Mouse (Mus musculus) neural tube, embryonic 15.5 days (tissue): Measurements from ENCODE around the gene Usp20. TPM values are rescaled to one million over a fixed set of nuclear protein-coding genes. Genes with fewer than 3 reads are reported as not detected.

ENCODE experiments used
- ATAC-seq: fragments of 200-750 bp; cut with Nextera tagmentation; 2 replicates; pipeline ENCODE4 v1.8.0; 2017; ENCODE audit warnings: mild to moderate bottlenecking, moderate TSS enrichment, moderate library complexity; ENCODE audit not compliant: low FRiP score
- H3K27ac ChIP-seq: fragments of 300-500 bp; sonication (generic); replicated peaks from 2 replicates; pipeline ENCODE4 v1.5.1; 2015; ENCODE audit warnings: mild to moderate bottlenecking, inconsistent platforms
- H3K27me3 ChIP-seq: fragments of 300-500 bp; sonication (generic); replicated peaks from 2 replicates; pipeline ENCODE4 v1.6.1; 2015; ENCODE audit warnings: inconsistent platforms
- H3K36me3 ChIP-seq: fragments of 300-500 bp; sonication (generic); 2 replicates; pipeline ENCODE4 v1.6.1; 2015; ENCODE audit warnings: inconsistent platforms
- H3K4me1 ChIP-seq: fragments of 300-500 bp; sonication (generic); 2 replicates; pipeline ENCODE4 v1.6.1; 2015; ENCODE audit warnings: inconsistent platforms
- H3K4me2 ChIP-seq: fragments of 300-500 bp; sonication (generic); 2 replicates; pipeline ENCODE4 v1.6.1; 2015; ENCODE audit warnings: inconsistent platforms, mild to moderate bottlenecking, moderate library complexity
- H3K4me3 ChIP-seq: fragments of 300-500 bp; sonication (generic); replicated peaks from 2 replicates; pipeline ENCODE4 v1.5.1; 2015; ENCODE audit warnings: mild to moderate bottlenecking, inconsistent platforms
- H3K9ac ChIP-seq: fragments of 300-500 bp; sonication (generic); replicated peaks from 2 replicates; pipeline ENCODE4 v1.6.1; 2015; ENCODE audit warnings: mild to moderate bottlenecking, inconsistent platforms
- H3K9me3 ChIP-seq: fragments of 300-500 bp; sonication (generic); replicated peaks from 2 replicates; pipeline ENCODE4 v1.6.1; 2016; ENCODE audit warnings: inconsistent platforms
- WGBS: fragments of 180-500 bp; shearing (Covaris S2); methylation state at CpG from one replicate; pipeline ENCODE4 v1.1.7; 2015; ENCODE audit warnings: mixed read lengths; 5-methylcytosine and 5-hydroxymethylcytosine counted together
- polyA plus RNA-seq: library from polyadenylated mRNA; unstranded; fragments of >200 nt; fragmentation: Nextera tagmentation; extraction: Ambion mirVana; gene quantifications from 2 replicates; pipeline ENCODE4 v1.2.1, GENCODE M21; 2015

Usp20 gene
- polyA plus RNA-seq, 1 experiment from 2014 or later: 49.7 TPM

DNA sequence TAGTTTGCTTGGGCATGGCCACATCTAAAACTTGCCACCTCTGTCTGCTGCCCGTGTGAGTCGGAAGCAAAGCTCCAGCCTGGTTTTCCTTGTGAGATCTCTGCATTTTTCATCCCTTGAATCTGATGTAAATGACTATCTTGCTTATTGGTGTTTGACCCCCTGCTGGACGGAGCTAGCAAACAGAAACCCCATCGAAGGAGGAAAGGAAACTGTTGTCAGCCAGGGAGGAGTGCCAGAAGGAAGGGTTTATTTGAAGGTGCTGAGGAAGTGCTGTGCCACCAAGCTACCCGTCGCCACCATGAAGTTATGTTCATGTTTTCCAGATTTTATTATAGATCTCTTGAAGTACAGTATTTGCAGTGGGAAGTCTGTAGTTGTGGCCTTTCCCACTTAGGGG, 27.3 kb upstream of the Usp20 start:
- Histone ChIP-seq H3K9me3 (no peaks in the 10 kb centered on the region), H3K4me2 (peak overlapping the region; percentile 77), H3K9ac (peak overlapping the region; percentile 85; the same call in 1 of the 2 replicates), H3K4me1 (peaks cover 41% of the 10 kb centered on the region), H3K4me3 (0 out of 2 replicates have a peak overlapping the region, but pooled peaks have one; percentile 74), H3K27me3 (0 out of 2 replicates have a peak, but pooled peaks cover 3% of the 10 kb centered on the region), H3K36me3 (peaks cover 48% of the 10 kb centered on the region), H3K27ac (no peak overlapping the region)
- ATAC-seq: no peak
- 81% methylated on average over 6 of the region's 6 CpGs for WGBS

DNA sequence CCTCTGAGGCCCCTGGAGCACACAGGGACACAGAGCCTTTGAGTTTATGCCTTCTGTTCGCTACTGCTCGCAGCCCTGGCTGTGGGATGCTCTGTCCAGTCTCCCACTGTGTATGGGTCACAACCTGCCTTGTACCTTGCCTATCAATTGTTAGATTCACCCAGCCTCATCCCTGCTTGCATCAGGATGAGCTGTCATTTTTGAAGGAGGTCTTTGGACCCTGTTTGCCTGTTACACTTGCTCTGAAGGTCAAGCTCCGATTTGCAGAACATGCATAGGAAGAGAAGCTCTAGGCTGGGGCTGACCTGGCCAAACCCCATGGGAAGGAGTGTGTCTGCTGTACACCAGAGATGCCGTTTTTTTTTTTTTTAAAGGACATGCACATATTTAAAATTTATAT, 24.6 kb upstream of the Usp20 start:
- Histone ChIP-seq H3K27me3 (no peaks in the 10 kb centered on the region), H3K36me3 (peaks cover 75% of the 10 kb centered on the region), H3K9ac (no peak overlapping the region), H3K4me1 (peaks cover 37% of the 10 kb centered on the region), H3K9me3 (no peaks in the 10 kb centered on the region), H3K4me3 (no peak overlapping the region), H3K4me2 (no peak overlapping the region), H3K27ac (no peak overlapping the region)
- 90% methylated on average over 4 of the region's 4 CpGs for WGBS
- no peak for ATAC-seq

DNA sequence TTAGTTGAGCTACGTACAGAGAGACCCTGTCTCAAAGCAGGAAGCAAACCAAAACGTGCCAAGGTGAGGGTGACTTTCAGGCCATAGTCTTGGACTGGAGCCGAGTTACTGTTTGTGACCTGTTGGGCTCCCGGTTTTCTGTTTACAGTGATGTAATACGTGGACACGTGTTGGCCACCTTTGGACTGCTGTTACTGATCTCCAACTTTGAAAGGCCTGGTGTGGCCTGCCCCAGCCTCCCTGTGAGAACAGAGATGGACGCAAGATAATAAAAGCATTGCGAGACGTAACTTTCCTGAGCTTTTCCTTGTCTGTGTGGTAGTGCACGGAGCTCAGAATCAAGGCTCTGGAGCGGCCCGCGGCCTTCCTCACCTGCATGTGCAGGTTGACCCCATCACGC, 23.4 kb upstream of the Usp20 start:
- H3K4me2 ChIP-seq: no peak overlapping the region
- no peak for ATAC-seq
- no peak overlapping the region for H3K27ac ChIP-seq
- peaks cover 87% of the 10 kb centered on the region for H3K36me3 ChIP-seq
- H3K9me3 ChIP-seq: no peaks in the 10 kb centered on the region
- peaks cover 32% of the 10 kb centered on the region for H3K4me1 ChIP-seq
- H3K27me3 ChIP-seq: no peaks in the 10 kb centered on the region
- H3K4me3 ChIP-seq: no peak overlapping the region
- no peak overlapping the region for H3K9ac ChIP-seq
- 93% methylated on average over 14 of the region's 14 CpGs for WGBS

DNA sequence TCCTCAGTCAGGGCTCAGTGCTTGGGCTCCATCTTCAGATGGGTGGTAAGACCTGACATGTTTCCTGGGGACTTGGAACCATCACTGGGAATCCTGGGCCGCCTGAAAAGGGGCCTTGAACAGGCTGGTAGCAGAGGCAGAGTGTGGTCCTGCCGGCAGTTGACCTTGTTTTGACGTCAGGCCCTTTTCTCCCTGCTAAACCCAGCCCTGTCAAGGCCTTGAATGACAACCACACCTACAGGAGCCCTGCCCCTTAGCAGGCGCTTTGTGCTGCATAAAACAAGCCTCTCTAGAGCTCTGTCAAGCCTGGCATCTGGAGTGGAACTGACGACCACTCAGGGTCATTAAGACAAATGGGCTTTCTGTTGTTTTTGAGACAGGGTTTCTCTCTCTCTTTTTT, 22.2 kb upstream of the Usp20 start:
- Histone ChIP-seq H3K4me2 (no peak overlapping the region), H3K9ac (no peak overlapping the region), H3K4me3 (no peak overlapping the region), H3K27ac (no peak overlapping the region), H3K4me1 (peaks cover 25% of the 10 kb centered on the region), H3K36me3 (peaks cover 99% of the 10 kb centered on the region), H3K9me3 (no peaks in the 10 kb centered on the region), H3K27me3 (no peaks in the 10 kb centered on the region)
- 46% methylated on average over 5 of the region's 5 CpGs for WGBS
- ATAC-seq: no peak

DNA sequence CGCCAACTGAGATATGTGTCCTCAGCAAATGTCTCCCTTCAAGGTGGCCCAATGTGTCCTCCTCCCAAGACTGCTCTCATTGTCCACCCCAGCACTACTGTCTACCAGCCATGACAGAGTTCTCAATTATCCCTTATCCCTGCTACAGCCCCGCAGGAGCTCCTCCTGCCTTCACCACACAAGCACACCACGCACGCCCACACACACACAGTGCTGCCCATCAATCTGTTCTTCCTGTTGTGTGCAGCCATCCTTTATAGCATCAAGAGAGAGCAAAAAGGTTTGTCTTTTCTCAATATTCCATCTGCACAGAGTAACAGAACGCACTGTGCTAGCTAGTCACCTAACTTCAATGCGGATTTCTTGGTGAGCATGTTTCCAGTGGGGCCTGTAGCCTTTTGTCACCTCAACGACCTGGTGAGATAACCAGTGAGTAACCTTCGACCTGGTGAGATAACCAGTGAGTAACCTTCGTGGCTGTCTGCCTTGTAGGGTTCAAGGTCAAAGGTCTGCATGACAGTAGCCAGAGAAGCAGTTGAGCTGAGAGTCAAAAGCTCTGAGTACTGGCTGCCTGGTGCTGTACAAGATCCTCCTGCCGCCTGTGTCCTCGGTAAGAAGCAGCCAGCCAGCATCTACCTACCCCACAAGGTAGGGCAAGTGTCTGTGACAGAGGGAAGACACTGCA, 19.4 kb upstream of the Usp20 start:
- ATAC-seq: no peak
- H3K4me2 ChIP-seq: no peak overlapping the region
- H3K9ac ChIP-seq: no peak overlapping the region
- WGBS: 89% methylated on average over 11 of the region's 11 CpGs
- H3K36me3 ChIP-seq: peaks cover 80% of the 10 kb centered on the region
- no peak overlapping the region for H3K4me3 ChIP-seq
- peaks cover 29% of the 10 kb centered on the region for H3K4me1 ChIP-seq
- no peaks in the 10 kb centered on the region for H3K9me3 ChIP-seq
- no peaks in the 10 kb centered on the region for H3K27me3 ChIP-seq
- H3K27ac ChIP-seq: no peak overlapping the region

DNA sequence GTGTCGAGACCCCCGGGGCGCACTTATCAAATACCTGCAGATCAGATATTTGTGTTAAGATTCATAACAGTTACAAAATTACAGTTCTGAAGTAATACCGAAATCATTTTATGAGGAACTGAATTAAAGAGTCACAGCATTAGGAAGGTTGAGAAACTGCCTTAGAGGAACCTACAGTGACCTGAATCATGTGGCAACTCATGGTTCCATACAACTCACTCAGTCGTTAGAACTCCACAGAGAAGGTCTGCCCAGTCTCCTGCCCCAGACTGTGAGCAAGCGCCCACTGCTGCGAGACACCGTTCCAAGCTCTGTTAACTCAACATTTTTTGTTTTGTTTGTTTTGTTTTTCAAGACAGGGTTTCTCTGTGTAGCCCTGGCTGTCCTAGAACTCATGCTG, 16.5 kb upstream of the Usp20 start:
- peak overlapping the region; percentile 7; the same call in 1 of the 2 replicates for H3K4me2 ChIP-seq
- H3K36me3 ChIP-seq: peaks cover 54% of the 10 kb centered on the region
- 93% methylated on average over 8 of the region's 8 CpGs for WGBS
- H3K27me3 ChIP-seq: no peaks in the 10 kb centered on the region
- no peaks in the 10 kb centered on the region for H3K9me3 ChIP-seq
- no peak overlapping the region for H3K27ac ChIP-seq
- H3K4me3 ChIP-seq: 0 out of 2 replicates have a peak overlapping the region, but pooled peaks have one; percentile 8
- peaks cover 29% of the 10 kb centered on the region for H3K4me1 ChIP-seq
- no peak for ATAC-seq
- H3K9ac ChIP-seq: no peak overlapping the region

DNA sequence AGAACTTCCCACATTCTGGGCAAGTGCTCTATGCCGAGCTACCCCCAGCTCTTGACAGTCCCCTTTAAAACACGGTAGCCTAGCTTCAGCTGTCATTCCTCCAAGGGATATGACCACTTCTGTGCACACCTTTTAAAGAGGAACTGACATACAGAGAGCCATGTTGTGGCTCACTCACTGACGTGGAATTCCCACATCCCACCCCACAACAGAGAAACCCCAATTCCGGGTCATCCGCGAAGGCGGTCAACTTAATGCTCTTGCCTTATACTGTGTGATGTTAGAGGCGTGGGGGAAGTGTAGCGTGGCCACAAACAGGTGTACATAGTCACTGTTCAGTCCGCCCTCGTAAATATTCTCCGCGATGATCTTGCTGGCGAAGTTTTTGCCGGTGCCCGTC, 15.3 kb upstream of the Usp20 start:
- 21% methylated on average over 16 of the region's 16 CpGs for WGBS

DNA sequence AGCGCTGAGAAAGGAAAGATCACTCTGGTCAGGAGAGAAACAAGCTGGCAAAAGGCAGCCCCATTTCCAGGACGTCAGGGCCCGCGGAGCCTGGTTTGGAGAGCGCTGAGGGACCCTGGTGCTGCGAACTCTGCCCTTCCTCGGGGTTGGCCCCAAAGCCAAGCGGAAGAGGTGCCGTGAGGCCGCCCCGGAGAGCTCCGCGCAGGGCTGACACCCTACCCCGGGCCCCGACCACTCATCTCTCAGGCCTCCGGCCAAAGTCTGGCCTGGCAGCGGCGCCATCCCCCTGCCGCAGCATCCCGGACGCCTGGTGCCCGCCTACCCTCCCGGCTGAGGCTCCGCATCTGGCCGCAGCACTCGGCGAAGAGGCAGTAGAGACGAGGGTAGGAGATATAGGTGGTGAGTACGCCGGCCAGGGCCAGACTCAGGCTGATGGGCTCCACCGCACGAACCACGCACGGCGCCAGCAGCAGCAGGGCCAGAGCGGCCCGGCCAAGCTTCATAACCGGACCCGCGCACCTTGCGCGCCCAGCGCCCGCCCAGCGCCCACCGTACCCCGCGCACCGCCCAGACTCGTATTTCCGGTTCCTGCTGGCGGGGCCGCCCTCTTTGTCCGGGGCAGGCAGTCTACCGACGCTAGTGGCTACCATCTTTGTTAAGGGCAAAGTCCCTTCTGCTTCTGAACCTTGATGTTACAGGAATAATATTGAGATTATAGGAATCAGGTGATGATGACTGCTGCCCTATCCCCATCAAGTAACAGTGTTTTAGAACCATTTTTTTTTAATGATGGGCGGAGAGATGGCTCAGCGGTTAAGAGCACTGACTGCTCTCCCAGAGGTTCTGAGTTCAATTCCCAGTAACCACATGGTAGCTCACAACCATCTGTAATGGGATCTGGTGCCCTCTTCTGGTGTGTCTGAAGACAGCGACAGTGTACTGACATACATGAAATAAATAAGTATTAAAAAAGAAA, 14.4 kb upstream of the Usp20 start, which contains the start of gene Tor1a:
Gene Tor1a, minus strand, starts transcription at position 582 of the 976 bp plus-strand sequence.
- peaks cover 43% of the 10 kb centered on the region for H3K36me3 ChIP-seq
- peak within 1 kb of the TSS; percentile 59 for H3K4me3 ChIP-seq
- H3K27me3 ChIP-seq: no peaks in the 10 kb centered on the region
- peaks cover 29% of the 10 kb centered on the region for H3K4me1 ChIP-seq
- WGBS: 2% methylated on average over 59 of the region's 59 CpGs
- H3K4me2 ChIP-seq: peak within 1 kb of the TSS; percentile 77
- H3K27ac ChIP-seq: peak within 1 kb of the TSS; percentile 79
- H3K9me3 ChIP-seq: no peaks in the 10 kb centered on the region
- ATAC-seq: peak; percentile 94
- peak within 1 kb of the TSS; percentile 67 for H3K9ac ChIP-seq

More for the DNA sequence above, 15.3 kb upstream of the Usp20 start:
- Histone ChIP-seq H3K27ac (no peak overlapping the region; the same call in 1 of the 2 replicates), H3K9ac (peak overlapping the region; percentile 67), H3K4me1 (peaks cover 29% of the 10 kb centered on the region), H3K36me3 (peaks cover 47% of the 10 kb centered on the region), H3K9me3 (no peaks in the 10 kb centered on the region), H3K27me3 (no peaks in the 10 kb centered on the region), H3K4me2 (peak overlapping the region; percentile 77), H3K4me3 (peak overlapping the region; percentile 59)
- no peak for ATAC-seq

DNA sequence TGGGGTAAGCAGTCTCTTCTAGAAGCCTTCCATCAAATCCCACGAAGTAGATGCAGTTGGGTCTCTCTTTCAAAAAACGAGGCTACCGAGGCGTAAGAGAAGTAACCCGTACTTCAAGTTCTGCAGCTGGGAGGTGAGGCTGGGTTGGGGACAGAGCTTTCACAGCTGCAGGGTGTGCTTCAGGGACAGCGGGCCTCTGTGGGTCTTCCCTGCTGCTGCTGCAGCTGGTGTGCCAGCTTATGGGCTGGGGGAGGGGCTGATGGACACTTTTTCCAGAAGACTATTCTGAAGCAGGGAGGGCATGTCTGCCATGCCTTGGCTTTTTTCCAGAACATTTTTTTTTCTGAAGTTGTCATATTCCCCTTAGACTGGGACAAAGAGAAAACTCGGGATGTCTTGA, 945 bp downstream of the Usp20 start:
- Histone ChIP-seq H3K27ac (peak overlapping the region; percentile 87; the same call in 1 of the 2 replicates), H3K36me3 (peaks cover 15% of the 10 kb centered on the region), H3K4me2 (peak overlapping the region; percentile 87), H3K9me3 (no peaks in the 10 kb centered on the region), H3K4me1 (peaks cover 31% of the 10 kb centered on the region), H3K27me3 (no peaks in the 10 kb centered on the region), H3K9ac (peak overlapping the region; percentile 82), H3K4me3 (peak overlapping the region; percentile 89)
- ATAC-seq: no peak
- 48% methylated on average over 7 of the region's 7 CpGs for WGBS

DNA sequence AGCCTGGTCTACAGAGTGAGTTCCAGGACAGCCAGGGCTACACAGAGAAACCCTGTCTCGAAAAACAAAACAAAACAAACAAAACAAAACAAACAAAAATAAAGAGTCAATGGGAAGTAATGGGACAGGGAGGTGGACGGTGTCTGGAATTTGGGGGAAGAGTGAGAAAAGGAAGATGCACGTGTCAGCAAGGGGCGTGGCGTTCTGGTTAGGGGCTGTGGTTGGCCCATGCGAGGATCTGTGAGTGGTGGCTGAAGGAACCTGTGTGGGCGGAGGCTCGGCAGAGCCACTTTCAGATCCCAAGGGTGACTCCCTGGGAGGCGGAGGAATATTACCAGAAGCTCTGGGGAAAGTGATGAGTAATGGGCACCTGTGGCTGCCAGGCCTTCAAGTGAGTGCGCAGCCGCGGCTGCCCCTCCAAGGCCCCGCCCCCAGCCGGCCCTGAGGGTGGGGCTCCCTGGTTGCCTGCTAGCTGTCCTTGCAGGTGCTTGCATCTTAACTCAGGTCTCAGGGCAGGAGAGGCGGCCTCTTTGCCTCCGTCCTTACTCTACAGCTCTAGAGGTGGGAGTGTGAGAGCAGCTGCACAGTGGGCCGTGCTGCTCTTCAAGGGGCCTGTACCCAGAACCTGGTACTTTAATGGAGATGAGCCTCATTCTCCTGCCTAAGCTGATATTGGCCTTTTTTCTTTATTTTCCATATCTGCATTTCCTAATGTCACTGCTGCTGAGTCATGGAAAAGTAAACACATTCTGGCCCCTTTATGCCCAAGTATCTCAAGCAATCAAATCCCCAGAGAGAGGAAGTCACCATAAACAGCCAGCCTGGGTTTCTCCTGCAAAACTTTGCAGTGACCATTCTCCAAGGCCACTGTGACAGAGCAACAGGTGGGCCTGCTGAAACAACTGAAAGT, 3.3 kb downstream of the Usp20 start:
- peaks cover 31% of the 10 kb centered on the region for H3K4me1 ChIP-seq
- 29% methylated on average over 17 of the region's 17 CpGs for WGBS
- no peak overlapping the region for H3K27ac ChIP-seq
- H3K4me3 ChIP-seq: no peak overlapping the region
- no peak overlapping the region; the same call in 1 of the 2 replicates for H3K4me2 ChIP-seq
- H3K9me3 ChIP-seq: no peaks in the 10 kb centered on the region
- no peak for ATAC-seq
- H3K36me3 ChIP-seq: 0 out of 2 replicates have a peak, but pooled peaks cover under 1% of the 10 kb centered on the region
- no peak overlapping the region for H3K9ac ChIP-seq
- no peaks in the 10 kb centered on the region for H3K27me3 ChIP-seq

DNA sequence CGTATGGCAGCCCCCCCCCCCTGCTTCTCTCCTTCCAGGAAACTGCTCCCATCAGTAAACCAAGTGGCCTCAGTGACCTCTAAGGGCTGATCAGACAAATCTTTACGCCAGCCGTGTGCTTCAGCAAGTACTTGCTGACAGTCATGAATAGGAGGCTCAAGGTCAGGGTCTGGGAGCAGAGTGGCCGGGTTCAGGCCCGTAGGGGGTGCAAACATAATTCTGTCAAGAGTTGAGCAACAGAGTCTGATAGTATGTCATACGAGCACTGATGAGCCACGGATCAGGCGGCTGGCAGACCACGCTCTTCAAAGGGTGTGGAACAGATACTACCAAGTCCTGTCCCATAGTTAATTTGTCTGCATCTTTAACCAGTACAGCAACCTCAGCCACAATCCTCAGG, 8.1 kb downstream of the Usp20 start:
- no peak for ATAC-seq
- peaks cover 4% of the 10 kb centered on the region for H3K4me1 ChIP-seq
- no peak overlapping the region for H3K4me3 ChIP-seq
- H3K9ac ChIP-seq: no peak overlapping the region
- no peaks in the 10 kb centered on the region for H3K9me3 ChIP-seq
- no peak overlapping the region for H3K27ac ChIP-seq
- H3K27me3 ChIP-seq: no peaks in the 10 kb centered on the region
- H3K36me3 ChIP-seq: peaks cover 9% of the 10 kb centered on the region; the same call in 1 of the 2 replicates
- no peak overlapping the region for H3K4me2 ChIP-seq
- 89% methylated on average over 9 of the region's 9 CpGs for WGBS
